ENCODE assay signal across 8 mouse cellular contexts in genomic region chr7:16046481-16047337, GRCm38 (mm10). TPM values are rescaled to one million over a fixed set of nuclear protein-coding genes. Genes with fewer than 3 reads are reported as not detected.
DNase-seq lines count a peak whose midpoint lies in the region; ATAC-seq and TF ChIP-seq lines count a peak whose summit lies in the region.

No protein-coding gene starts in this region.

- H3K36me3 ChIP-seq in hindbrain, embryonic 13.5 days: no peaks in the 10 kb centered on the region

- POLR2A ChIA-PET in Patski (lab: Charles Lee): interaction anchor here (0.7 to 1.4 kb wide), 6 partner anchors 13 to 738 kb away, joined by 3 to 5 read pairs (median 3); no protein-coding TSS in a partner anchor

- peak overlapping the region; percentile 100 for H3K9ac ChIP-seq in hindbrain, embryonic 13.5 days

- no peaks in the 10 kb centered on the region for H3K9me3 ChIP-seq in hindbrain, embryonic 13.5 days

- in situ Hi-C loops in Patski (cut with MboI; ENCODE audit: low pct_unique_long_range_greater_than_20kb): loop anchor here (5.0 kb wide), 1 partner anchor 64 kb away; no protein-coding TSS in a partner anchor

- H3K4me3 ChIP-seq in hindbrain, embryonic 13.5 days: peak overlapping the region; percentile 88

- H3K27me3 ChIP-seq in Patski: no peaks in the 10 kb centered on the region
- H3K27me3 ChIP-seq in hindbrain, embryonic 13.5 days: no peaks in the 10 kb centered on the region

- under 1% methylated on average over 37 of the region's 46 CpGs for whole genome bisulfite sequencing in hindbrain, embryonic 13.5 days

- CTCF ChIA-PET in Patski (lab: Charles Lee): interaction anchor here (2.5 kb wide), 1 partner anchor 64 kb away, joined by 8 read pairs; no protein-coding TSS in a partner anchor

- H3K4me1 ChIP-seq in hindbrain, embryonic 13.5 days (replicated peaks): peaks cover 63% of the 10 kb centered on the region

- DNase-seq in Patski (ENCODE audit: low read depth, low spot score): no peak
- DNase-seq in cerebellum, postnatal 14 days: peak; percentile 79
- peak; percentile 50 to 55 for DNase-seq in frontal cortex, postnatal 25 days (ENCODE audit: low spot score in 2 of 2)
- peak; percentile 68 for DNase-seq in left cerebral cortex, adult 11 months (ENCODE audit: low spot score)
- DNase-seq in lung, postnatal 36 days: peak; percentile 82
- peak; percentile 67 for DNase-seq in retina, postnatal 1 day
- peak; percentile 64 for DNase-seq in urinary bladder, adult 2 months (ENCODE audit: low spot score)

- H3K27ac ChIP-seq in hindbrain, embryonic 13.5 days: peak overlapping the region; percentile 99

- peak overlapping the region; percentile 83 for H3K4me2 ChIP-seq in hindbrain, embryonic 13.5 days

- no peak for TF ChIP-seq CTCF in Patski (IDR thresholded peaks at IDR 0.05)

- ATAC-seq in Patski: peak; percentile 4
- peak; percentile 38 for ATAC-seq in hindbrain, embryonic 13.5 days (ENCODE audit: low FRiP score)

RNA-seq across cellular contexts. Expression of gene Bicra, which starts 1.0 kb away (rescaled TPM):
- polyA plus RNA-seq in Patski (2021): 10.8 TPM
- 8.2 and 8.4 TPM in 2 replicates for polyA plus RNA-seq in hindbrain, embryonic 13.5 days (2015; fragmentation: Nextera tagmentation; extraction: Ambion mirVana)
- 3.3 and 7.9 TPM in 2 replicates for polyA plus RNA-seq in urinary bladder, adult 2 months (2012; rRNA removed)

RNA-seq across cellular contexts. Expression of gene Zfp541, which starts 14.9 kb away (rescaled TPM):
- polyA plus RNA-seq in Patski (2021): 0.01 TPM
- 0.09 TPM in 2 replicates for polyA plus RNA-seq in hindbrain, embryonic 13.5 days (2015; fragmentation: Nextera tagmentation; extraction: Ambion mirVana)
- 0.06 and 0.07 TPM in 2 replicates for polyA plus RNA-seq in urinary bladder, adult 2 months (2012; rRNA removed)

RNA-seq across cellular contexts. Expression of gene Napa, which starts 51.5 kb away (rescaled TPM):
- 178 TPM for polyA plus RNA-seq in Patski (2021)
- 212 and 237 TPM in 2 replicates for polyA plus RNA-seq in hindbrain, embryonic 13.5 days (2015; fragmentation: Nextera tagmentation; extraction: Ambion mirVana)
- polyA plus RNA-seq in urinary bladder, adult 2 months (2012; rRNA removed): 172 and 208 TPM in 2 replicates
